Mouse (Mus musculus) neural tube, embryonic 15.5 days (tissue): ENCODE results near the gene Tmem102. TPM values are rescaled to one million over a fixed set of nuclear protein-coding genes. Genes with fewer than 3 reads are reported as not detected.

Source experiments
- ATAC-seq: fragments of 200-750 bp; cut with Nextera tagmentation; 2 replicates; pipeline ENCODE4 v1.8.0; 2017; ENCODE audit warnings: mild to moderate bottlenecking, moderate TSS enrichment, moderate library complexity; ENCODE audit not compliant: low FRiP score
- H3K27ac ChIP-seq: fragments of 300-500 bp; sonication (generic); replicated peaks from 2 replicates; pipeline ENCODE4 v1.5.1; 2015; ENCODE audit warnings: mild to moderate bottlenecking, inconsistent platforms
- H3K27me3 ChIP-seq: fragments of 300-500 bp; sonication (generic); replicated peaks from 2 replicates; pipeline ENCODE4 v1.6.1; 2015; ENCODE audit warnings: inconsistent platforms
- H3K36me3 ChIP-seq: fragments of 300-500 bp; sonication (generic); 2 replicates; pipeline ENCODE4 v1.6.1; 2015; ENCODE audit warnings: inconsistent platforms
- H3K4me1 ChIP-seq: fragments of 300-500 bp; sonication (generic); 2 replicates; pipeline ENCODE4 v1.6.1; 2015; ENCODE audit warnings: inconsistent platforms
- H3K4me2 ChIP-seq: fragments of 300-500 bp; sonication (generic); 2 replicates; pipeline ENCODE4 v1.6.1; 2015; ENCODE audit warnings: inconsistent platforms, mild to moderate bottlenecking, moderate library complexity
- H3K4me3 ChIP-seq: fragments of 300-500 bp; sonication (generic); replicated peaks from 2 replicates; pipeline ENCODE4 v1.5.1; 2015; ENCODE audit warnings: mild to moderate bottlenecking, inconsistent platforms
- H3K9ac ChIP-seq: fragments of 300-500 bp; sonication (generic); replicated peaks from 2 replicates; pipeline ENCODE4 v1.6.1; 2015; ENCODE audit warnings: mild to moderate bottlenecking, inconsistent platforms
- H3K9me3 ChIP-seq: fragments of 300-500 bp; sonication (generic); replicated peaks from 2 replicates; pipeline ENCODE4 v1.6.1; 2016; ENCODE audit warnings: inconsistent platforms
- WGBS: fragments of 180-500 bp; shearing (Covaris S2); methylation state at CpG from one replicate; pipeline ENCODE4 v1.1.7; 2015; ENCODE audit warnings: mixed read lengths; 5-methylcytosine and 5-hydroxymethylcytosine counted together
- polyA plus RNA-seq: library from polyadenylated mRNA; unstranded; fragments of >200 nt; fragmentation: Nextera tagmentation; extraction: Ambion mirVana; gene quantifications from 2 replicates; pipeline ENCODE4 v1.2.1, GENCODE M21; 2015

The Tmem102 gene
- polyA plus RNA-seq, 1 experiment from 2014 or later = 1.1 TPM

- under 1% methylated on average over 34 of the region's 34 CpGs for WGBS
- Histone ChIP-seq H3K27ac (peak within 1 kb of the TSS; percentile 98), H3K27me3 (no peaks in the 10 kb centered on the region), H3K4me2 (peak within 1 kb of the TSS; percentile 94), H3K9me3 (no peaks in the 10 kb centered on the region), H3K36me3 (peaks cover 7% of the 10 kb centered on the region), H3K4me3 (peak within 1 kb of the TSS; percentile 89), H3K9ac (peak within 1 kb of the TSS; percentile 98), H3K4me1 (peaks cover 41% of the 10 kb centered on the region)
- ATAC-seq = peak; percentile 89
These were observed 32.7 kb upstream of the Tmem102 start, which contains the start of gene Tmem256 for GRCm38 (mm10) chr11:69837952-69838713. Gene Tmem256, plus strand, starts transcription at chr11:69838514.

GRCm38 (mm10) chr11:69837604-69837951 lies 32.2 kb upstream of the Tmem102 start, which contains the start of gene Nlgn2:
Gene Nlgn2, minus strand, starts transcription at chr11:69837784.
- Histone ChIP-seq H3K4me1 (peaks cover 44% of the 10 kb centered on the region), H3K9ac (peak within 1 kb of the TSS; percentile 98), H3K4me3 (peak within 1 kb of the TSS; percentile 89), H3K9me3 (no peaks in the 10 kb centered on the region), H3K27ac (peak within 1 kb of the TSS; percentile 98), H3K4me2 (peak within 1 kb of the TSS; percentile 94), H3K36me3 (peaks cover 13% of the 10 kb centered on the region), H3K27me3 (no peaks in the 10 kb centered on the region)
- ATAC-seq = peak; percentile 79
- WGBS = 0% methylated on average over 32 of the region's 32 CpGs

- Histone ChIP-seq H3K36me3 (peaks cover 19% of the 10 kb centered on the region), H3K27me3 (no peaks in the 10 kb centered on the region), H3K9me3 (no peaks in the 10 kb centered on the region), H3K4me3 (peak overlapping the region; percentile 89), H3K27ac (peak overlapping the region; percentile 98), H3K4me2 (peak overlapping the region; percentile 94), H3K4me1 (peaks cover 49% of the 10 kb centered on the region), H3K9ac (peak overlapping the region; percentile 98)
- ATAC-seq = peak; percentile 4; the same call in 1 of the 2 replicates
- under 1% methylated on average over 45 of the region's 52 CpGs for WGBS
These were observed 31.5 kb upstream of the Tmem102 start for GRCm38 (mm10) chr11:69836703-69837576.

GRCm38 (mm10) chr11:69835966-69836335 lies 30.5 kb upstream of the Tmem102 start:
- Histone ChIP-seq H3K9ac (peak overlapping the region; percentile 98), H3K27ac (peak overlapping the region; percentile 98), H3K4me2 (peak overlapping the region; percentile 94), H3K4me1 (peaks cover 49% of the 10 kb centered on the region), H3K36me3 (peaks cover 23% of the 10 kb centered on the region), H3K9me3 (no peaks in the 10 kb centered on the region), H3K4me3 (peak overlapping the region; percentile 89), H3K27me3 (no peaks in the 10 kb centered on the region)
- no peak for ATAC-seq
- 4% methylated on average over 4 of the region's 4 CpGs for WGBS

- peaks cover 23% of the 10 kb centered on the region for H3K36me3 ChIP-seq
- no peak for ATAC-seq
- no peaks in the 10 kb centered on the region for H3K27me3 ChIP-seq
- 5% methylated on average over 9 of the region's 9 CpGs for WGBS
- H3K27ac ChIP-seq = peak overlapping the region; percentile 98
- no peaks in the 10 kb centered on the region for H3K9me3 ChIP-seq
- peak overlapping the region; percentile 98 for H3K9ac ChIP-seq
- H3K4me3 ChIP-seq = peak overlapping the region; percentile 89
- H3K4me1 ChIP-seq = peaks cover 49% of the 10 kb centered on the region
- peak overlapping the region; percentile 94 for H3K4me2 ChIP-seq
These were observed 30.0 kb upstream of the Tmem102 start for GRCm38 (mm10) chr11:69835326-69835965.

GRCm38 (mm10) chr11:69834001-69834549 lies 28.7 kb upstream of the Tmem102 start:
- peaks cover 28% of the 10 kb centered on the region for H3K36me3 ChIP-seq
- H3K27ac ChIP-seq = peak overlapping the region; percentile 54
- no peaks in the 10 kb centered on the region for H3K27me3 ChIP-seq
- peaks cover 42% of the 10 kb centered on the region for H3K4me1 ChIP-seq
- peak overlapping the region; percentile 89 for H3K4me3 ChIP-seq
- peak overlapping the region; percentile 98 for H3K9ac ChIP-seq
- no peaks in the 10 kb centered on the region for H3K9me3 ChIP-seq
- peak overlapping the region; percentile 94 for H3K4me2 ChIP-seq
- no peak for ATAC-seq
- 3% methylated on average over 41 of the region's 48 CpGs for WGBS

- H3K4me3 ChIP-seq = peak overlapping the region; percentile 89
- no peak for ATAC-seq
- WGBS = 49% methylated on average over 8 of the region's 8 CpGs
- peaks cover 39% of the 10 kb centered on the region for H3K4me1 ChIP-seq
- peak overlapping the region; percentile 54; the same call in 1 of the 2 replicates for H3K27ac ChIP-seq
- peak overlapping the region; percentile 94 for H3K4me2 ChIP-seq
- peak overlapping the region; percentile 98 for H3K9ac ChIP-seq
- H3K27me3 ChIP-seq = no peaks in the 10 kb centered on the region
- H3K9me3 ChIP-seq = no peaks in the 10 kb centered on the region
- H3K36me3 ChIP-seq = peaks cover 32% of the 10 kb centered on the region
These were observed 28.1 kb upstream of the Tmem102 start for GRCm38 (mm10) chr11:69833554-69833953.

GRCm38 (mm10) chr11:69828832-69829231 lies 23.4 kb upstream of the Tmem102 start:
- H3K4me3 ChIP-seq = no peak overlapping the region
- H3K4me2 ChIP-seq = no peak overlapping the region
- H3K4me1 ChIP-seq = peaks cover 15% of the 10 kb centered on the region
- no peaks in the 10 kb centered on the region for H3K9me3 ChIP-seq
- 48% methylated on average over 5 of the region's 5 CpGs for WGBS
- H3K36me3 ChIP-seq = peaks cover 79% of the 10 kb centered on the region
- no peak overlapping the region for H3K9ac ChIP-seq
- ATAC-seq = no peak
- H3K27ac ChIP-seq = no peak overlapping the region
- no peaks in the 10 kb centered on the region for H3K27me3 ChIP-seq

- Histone ChIP-seq H3K27ac (0 out of 2 replicates have a peak overlapping the region, but pooled peaks have one; percentile 9), H3K27me3 (no peaks in the 10 kb centered on the region), H3K4me1 (no peaks in the 10 kb centered on the region), H3K36me3 (peaks cover 47% of the 10 kb centered on the region), H3K9me3 (no peaks in the 10 kb centered on the region), H3K9ac (no peak overlapping the region), H3K4me2 (no peak overlapping the region), H3K4me3 (no peak overlapping the region)
- no peak for ATAC-seq
- 83% methylated on average over 2 of the region's 2 CpGs for WGBS
These were observed 18.0 kb upstream of the Tmem102 start for GRCm38 (mm10) chr11:69823456-69823855.

- H3K4me1 ChIP-seq = no peaks in the 10 kb centered on the region
- 87% methylated on average over 3 of the region's 3 CpGs for WGBS
- peaks cover 33% of the 10 kb centered on the region for H3K36me3 ChIP-seq
- H3K9me3 ChIP-seq = 0 out of 2 replicates have a peak, but pooled peaks cover 3% of the 10 kb centered on the region
- H3K9ac ChIP-seq = no peak within 1 kb of the TSS
- ATAC-seq = no peak
- H3K4me3 ChIP-seq = no peak within 1 kb of the TSS
- no peaks in the 10 kb centered on the region for H3K27me3 ChIP-seq
- no peak within 1 kb of the TSS for H3K4me2 ChIP-seq
- H3K27ac ChIP-seq = no peak within 1 kb of the TSS
These were observed 16.7 kb upstream of the Tmem102 start, which contains the start of gene Spem1 for GRCm38 (mm10) chr11:69822080-69822479. Gene Spem1, minus strand, starts transcription at chr11:69822180.

- Histone ChIP-seq H3K9me3 (0 out of 2 replicates have a peak, but pooled peaks cover 3% of the 10 kb centered on the region), H3K27ac (no peak overlapping the region), H3K9ac (no peak overlapping the region), H3K36me3 (0 out of 2 replicates have a peak, but pooled peaks cover 1% of the 10 kb centered on the region), H3K4me3 (no peak overlapping the region), H3K27me3 (no peaks in the 10 kb centered on the region), H3K4me2 (no peak overlapping the region), H3K4me1 (no peaks in the 10 kb centered on the region)
- ATAC-seq = no peak
- 93% methylated on average over 8 of the region's 8 CpGs for WGBS
These were observed 13.4 kb upstream of the Tmem102 start for GRCm38 (mm10) chr11:69818871-69819270.
